Mouse (Mus musculus): ENCODE data around the gene Wnt7b. TPM values are rescaled to one million over a fixed set of nuclear protein-coding genes. Genes with fewer than 3 reads are reported as not detected.
A peak's percentile ranks its signal among the peaks of the same experiment; 100 is the strongest.

The Wnt7b gene
- polyA plus RNA-seq, 1 experiment, result 2.5 TPM

- peak overlapping the region; percentile 71 for H3ac ChIP-seq (ENCODE audit: control insufficient read depth, insufficient read length, low read depth)
- H3K79me3 ChIP-seq (ENCODE audit: low read depth), result peaks cover 2% of the 10 kb centered on the region
- H3K27me3 ChIP-seq (ENCODE audit: control insufficient read depth, insufficient read depth, insufficient read length), result peaks cover 60% of the 10 kb centered on the region
- no peaks in the 10 kb centered on the region for H3K36me3 ChIP-seq (ENCODE audit: control insufficient read depth, insufficient read depth)
- H3K79me2 ChIP-seq (ENCODE audit: control insufficient read depth, insufficient read depth), result peaks cover 6% of the 10 kb centered on the region
- H3K4me3 ChIP-seq (ENCODE audit: insufficient read depth, poor library complexity, severe bottlenecking), result peak overlapping the region; percentile 32
- no peak for TF ChIP-seq USF1 (IDR thresholded peaks at IDR 0.05; ENCODE audit: low read depth)
- TF ChIP-seq MYOD1 (IDR thresholded peaks at IDR 0.05; ENCODE audit: control insufficient read depth, insufficient read length, low read depth), result no peak
- TF ChIP-seq CTCF (IDR thresholded peaks at IDR 0.05; ENCODE audit: control insufficient read depth, insufficient read depth, insufficient read length), result no peak
- no peak for TF ChIP-seq MAX (IDR thresholded peaks at IDR 0.05)
- no peak for TF ChIP-seq CEBPB (IDR thresholded peaks at IDR 0.05; ENCODE audit: low read depth)
- no peak for TF ChIP-seq MYOG (IDR thresholded peaks at IDR 0.05; ENCODE audit: control insufficient read depth, extremely low read depth, insufficient read length)
These were observed 4.5 kb downstream of the Wnt7b start for GRCm38 (mm10) chr15:85577583-85578460.

- H3K79me2 ChIP-seq (ENCODE audit: control insufficient read depth, insufficient read depth), result peaks cover 12% of the 10 kb centered on the region
- H3K4me3 ChIP-seq (ENCODE audit: insufficient read depth, poor library complexity, severe bottlenecking), result peak overlapping the region; percentile 32
- TF ChIP-seq MYOD1 (IDR thresholded peaks at IDR 0.05; ENCODE audit: control insufficient read depth, insufficient read length, low read depth), result no peak
- peak; percentile 90 for TF ChIP-seq MAX (IDR thresholded peaks at IDR 0.05)
- peak overlapping the region; percentile 8 for H3ac ChIP-seq (ENCODE audit: control insufficient read depth, insufficient read length, low read depth)
- H3K79me3 ChIP-seq (ENCODE audit: low read depth), result peaks cover 2% of the 10 kb centered on the region
- H3K27me3 ChIP-seq (ENCODE audit: control insufficient read depth, insufficient read depth, insufficient read length), result peaks cover 49% of the 10 kb centered on the region
- H3K36me3 ChIP-seq (ENCODE audit: control insufficient read depth, insufficient read depth), result no peaks in the 10 kb centered on the region
These were observed 5.5 kb downstream of the Wnt7b start for GRCm38 (mm10) chr15:85576511-85577440.

GRCm38 (mm10) chr15:85576110-85576509 lies 6.2 kb downstream of the Wnt7b start:
- no peak for TF ChIP-seq MYOG (IDR thresholded peaks at IDR 0.05; ENCODE audit: control insufficient read depth, extremely low read depth, insufficient read length)
- TF ChIP-seq MYOD1 (IDR thresholded peaks at IDR 0.05; ENCODE audit: control insufficient read depth, insufficient read length, low read depth), result peak; percentile 40
- no peak for TF ChIP-seq CEBPB (IDR thresholded peaks at IDR 0.05; ENCODE audit: low read depth)
- no peak for TF ChIP-seq FOSL1 (IDR thresholded peaks at IDR 0.05; ENCODE audit: insufficient read depth, low read length, poor library complexity, severe bottlenecking)
- peak; percentile 35 for TF ChIP-seq CTCF (IDR thresholded peaks at IDR 0.05; ENCODE audit: control insufficient read depth, insufficient read depth, insufficient read length)
- no peak for TF ChIP-seq MAX (IDR thresholded peaks at IDR 0.05)
- no peak for TF ChIP-seq USF1 (IDR thresholded peaks at IDR 0.05; ENCODE audit: low read depth)
- Histone ChIP-seq H3K36me3 (ENCODE audit: control insufficient read depth, insufficient read depth) (no peaks in the 10 kb centered on the region), H3K4me3 (ENCODE audit: insufficient read depth, poor library complexity, severe bottlenecking) (peak overlapping the region; percentile 32), H3K27me3 (ENCODE audit: control insufficient read depth, insufficient read depth, insufficient read length) (peaks cover 43% of the 10 kb centered on the region), H3K79me3 (ENCODE audit: low read depth) (peaks cover 2% of the 10 kb centered on the region), H3ac (ENCODE audit: control insufficient read depth, insufficient read length, low read depth) (peak overlapping the region; percentile 16), H3K79me2 (ENCODE audit: control insufficient read depth, insufficient read depth) (peaks cover 12% of the 10 kb centered on the region)

DNA sequence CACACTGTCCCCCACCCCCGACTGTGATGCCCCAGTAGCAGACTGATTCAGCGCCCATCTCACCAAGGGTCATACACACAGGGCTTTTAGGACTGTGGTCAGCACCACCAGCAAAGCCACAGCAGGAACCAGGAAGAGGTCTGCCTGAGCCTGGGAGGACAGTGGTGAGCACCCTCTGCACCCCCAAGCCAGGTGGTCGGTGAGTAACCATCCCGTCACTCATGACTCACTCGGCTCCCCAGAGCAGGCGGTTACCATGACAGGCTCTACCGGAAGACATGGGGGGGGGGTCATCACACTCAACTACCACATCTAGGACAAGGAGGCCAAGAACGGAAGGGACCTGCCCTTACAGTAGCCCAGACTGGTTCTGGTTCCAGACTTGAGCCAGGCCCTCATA lies 7.7 kb downstream of the Wnt7b start:
- Histone ChIP-seq H3K79me3 (ENCODE audit: low read depth) (no peaks in the 10 kb centered on the region), H3K4me3 (ENCODE audit: insufficient read depth, poor library complexity, severe bottlenecking) (no peak overlapping the region), H3ac (ENCODE audit: control insufficient read depth, insufficient read length, low read depth) (no peak overlapping the region), H3K27me3 (ENCODE audit: control insufficient read depth, insufficient read depth, insufficient read length) (peaks cover 27% of the 10 kb centered on the region), H3K36me3 (ENCODE audit: control insufficient read depth, insufficient read depth) (no peaks in the 10 kb centered on the region), H3K79me2 (ENCODE audit: control insufficient read depth, insufficient read depth) (peaks cover 12% of the 10 kb centered on the region)
- TF ChIP-seq CTCF (IDR thresholded peaks at IDR 0.05; ENCODE audit: control insufficient read depth, insufficient read depth, insufficient read length), result no peak
- peak; percentile 99 for TF ChIP-seq MYOD1 (IDR thresholded peaks at IDR 0.05; ENCODE audit: control insufficient read depth, insufficient read length, low read depth)
- no peak for TF ChIP-seq MYOG (IDR thresholded peaks at IDR 0.05; ENCODE audit: control insufficient read depth, extremely low read depth, insufficient read length)
- TF ChIP-seq MAX (IDR thresholded peaks at IDR 0.05), result peak; percentile 93
- TF ChIP-seq FOSL1 (IDR thresholded peaks at IDR 0.05; ENCODE audit: insufficient read depth, low read length, poor library complexity, severe bottlenecking), result peak; percentile 100
- no peak for TF ChIP-seq CEBPB (IDR thresholded peaks at IDR 0.05; ENCODE audit: low read depth)
- no peak for TF ChIP-seq USF1 (IDR thresholded peaks at IDR 0.05; ENCODE audit: low read depth)

DNA sequence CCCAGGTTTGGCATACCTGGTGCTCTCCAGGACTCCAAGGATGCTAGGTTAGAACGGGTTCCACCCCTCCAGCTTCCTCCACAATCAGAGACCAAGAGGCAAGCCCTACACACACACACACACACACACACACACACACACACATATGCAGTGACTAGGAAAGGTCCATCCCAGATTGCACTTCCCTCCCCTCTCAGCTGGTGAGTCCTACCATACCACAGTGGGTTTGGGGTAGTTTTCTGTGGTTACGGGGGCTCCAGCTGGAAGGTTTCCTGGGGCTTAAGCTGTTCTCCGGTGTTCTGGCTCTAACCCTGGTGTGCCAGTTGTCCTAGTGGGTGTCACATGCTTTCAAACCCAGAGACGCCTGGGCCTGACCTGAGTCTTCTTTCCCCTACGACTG lies 8.2 kb downstream of the Wnt7b start:
- H3K27me3 ChIP-seq (ENCODE audit: control insufficient read depth, insufficient read depth, insufficient read length), result peaks cover 23% of the 10 kb centered on the region

More for the DNA sequence above, 8.2 kb downstream of the Wnt7b start:
- peaks cover 12% of the 10 kb centered on the region for H3K79me2 ChIP-seq (ENCODE audit: control insufficient read depth, insufficient read depth)
- no peaks in the 10 kb centered on the region for H3K36me3 ChIP-seq (ENCODE audit: control insufficient read depth, insufficient read depth)
- H3ac ChIP-seq (ENCODE audit: control insufficient read depth, insufficient read length, low read depth), result no peak overlapping the region
- H3K79me3 ChIP-seq (ENCODE audit: low read depth), result no peaks in the 10 kb centered on the region
- TF ChIP-seq USF1 (IDR thresholded peaks at IDR 0.05; ENCODE audit: low read depth), result peak; percentile 20
- TF ChIP-seq FOSL1 (IDR thresholded peaks at IDR 0.05; ENCODE audit: insufficient read depth, low read length, poor library complexity, severe bottlenecking), result no peak
- TF ChIP-seq MYOG (IDR thresholded peaks at IDR 0.05; ENCODE audit: control insufficient read depth, extremely low read depth, insufficient read length), result no peak
- TF ChIP-seq CEBPB (IDR thresholded peaks at IDR 0.05; ENCODE audit: low read depth), result no peak
- TF ChIP-seq CTCF (IDR thresholded peaks at IDR 0.05; ENCODE audit: control insufficient read depth, insufficient read depth, insufficient read length), result no peak
- no peak for TF ChIP-seq MAX (IDR thresholded peaks at IDR 0.05)
- TF ChIP-seq MYOD1 (IDR thresholded peaks at IDR 0.05; ENCODE audit: control insufficient read depth, insufficient read length, low read depth), result peak; percentile 60
- no peak overlapping the region for H3K4me3 ChIP-seq (ENCODE audit: insufficient read depth, poor library complexity, severe bottlenecking)

Measured in C2C12 (cell line).